Comparison of ENCODE assay signal across 19 mouse cellular contexts in genomic region chr7:126430167-126430566, GRCm38 (mm10). TPM values are rescaled to one million over a fixed set of nuclear protein-coding genes. Genes with fewer than 3 reads are reported as not detected.
A peak's percentile ranks its signal among the peaks of the same experiment; 100 is the strongest.
DNase-seq lines count a peak whose midpoint lies in the region; ATAC-seq and TF ChIP-seq lines count a peak whose summit lies in the region.
"Had no signal": no experiment of that assay in that cellular context is flagged by ENCODE, and none has a peak within 500 bp of the region (broad histone marks: within the 10 kb centered on the region; RNA-seq: fewer than 3 reads in every experiment).

No protein-coding gene starts in this region.

- TF ChIP-seq CTCF in cerebellum, adult 2 months (IDR thresholded peaks at IDR 0.05; ENCODE audit: borderline replicate concordance, insufficient read depth, low read depth, low read length): no peak
- no peak for TF ChIP-seq CTCF in liver, postnatal 0 days (IDR thresholded peaks at IDR 0.05; ENCODE audit: low read depth)

- H3K9me3 ChIP-seq in limb, embryonic 13.5 days: no peaks in the 10 kb centered on the region
- no peaks in the 10 kb centered on the region for H3K9me3 ChIP-seq in limb, embryonic 10.5 days (replicated peaks)
- no peaks in the 10 kb centered on the region for H3K9me3 ChIP-seq in embryonic facial prominence, embryonic 10.5 days
- H3K9me3 ChIP-seq in liver, postnatal 0 days (ENCODE audit: low read length): no peaks in the 10 kb centered on the region
- H3K9me3 ChIP-seq: liver, embryonic 15.5 days had no signal

- TF ChIP-seq EP300 in liver, postnatal 0 days (IDR thresholded peaks at IDR 0.05; ENCODE audit: low read depth): no peak

- H3K9ac ChIP-seq in limb, embryonic 13.5 days: peak overlapping the region; percentile 90; the same call in 1 of the 2 replicates
- H3K9ac ChIP-seq in liver, postnatal 0 days (replicated peaks): no peak overlapping the region

- peak overlapping the region; percentile 71; the same call in 1 of the 2 replicates for H3K4me2 ChIP-seq in limb, embryonic 13.5 days (replicated peaks)
- H3K4me2 ChIP-seq in liver, postnatal 0 days (ENCODE audit: low read depth, low read length): peak overlapping the region; percentile 97; the same call in 1 of the 2 replicates

- no peak for ATAC-seq in limb, embryonic 13.5 days (ENCODE audit: low FRiP score, low read depth)
- no peak for ATAC-seq in liver, postnatal 0 days
- ATAC-seq: forebrain, postnatal 0 days had no signal

- H3K4me3 ChIP-seq in cerebellum, adult 2 months (replicated peaks; ENCODE audit: insufficient read depth, low read depth, low read length): no peak overlapping the region
- H3K4me3 ChIP-seq in limb, embryonic 13.5 days: 0 out of 2 replicates have a peak overlapping the region, but pooled peaks have one; percentile 67
- H3K4me3 ChIP-seq in limb, embryonic 10.5 days: no peak overlapping the region
- H3K4me3 ChIP-seq in embryonic facial prominence, embryonic 10.5 days: peak overlapping the region; percentile 71; the same call in 1 of the 2 replicates
- no peak overlapping the region for H3K4me3 ChIP-seq in liver, postnatal 0 days (ENCODE audit: low read depth, low read length)

- TF ChIP-seq POLR2A in cerebellum, adult 2 months (IDR thresholded peaks at IDR 0.05; ENCODE audit: borderline replicate concordance, insufficient read depth, low read length): no peak

- H3K27me3 ChIP-seq in cerebellum, adult 2 months (ENCODE audit: control insufficient read depth, insufficient read depth, low read length): no peaks in the 10 kb centered on the region
- no peaks in the 10 kb centered on the region for H3K27me3 ChIP-seq in limb, embryonic 13.5 days
- no peaks in the 10 kb centered on the region for H3K27me3 ChIP-seq in limb, embryonic 10.5 days (ENCODE audit: low read depth, poor library complexity, severe bottlenecking)
- H3K27me3 ChIP-seq in embryonic facial prominence, embryonic 10.5 days (replicated peaks; ENCODE audit: low read depth, poor library complexity, severe bottlenecking): no peaks in the 10 kb centered on the region
- H3K27me3 ChIP-seq in liver, postnatal 0 days (ENCODE audit: insufficient read depth, low read length): no peaks in the 10 kb centered on the region

- peak overlapping the region; percentile 44; the same call in 1 of the 2 replicates for H3K27ac ChIP-seq in cerebellum, adult 2 months (ENCODE audit: insufficient read depth, low read length)
- H3K27ac ChIP-seq in limb, embryonic 13.5 days: no peak overlapping the region
- H3K27ac ChIP-seq in limb, embryonic 10.5 days: no peak overlapping the region
- no peak overlapping the region for H3K27ac ChIP-seq in embryonic facial prominence, embryonic 10.5 days (replicated peaks)
- no peak overlapping the region for H3K27ac ChIP-seq in liver, postnatal 0 days (ENCODE audit: low read depth)
- H3K27ac ChIP-seq: left cerebral cortex, adult 2 months; liver, embryonic 15.5 days had no signal

- H3K36me3 ChIP-seq in limb, embryonic 13.5 days: peaks cover 27% of the 10 kb centered on the region
- peaks cover 27% of the 10 kb centered on the region for H3K36me3 ChIP-seq in limb, embryonic 10.5 days
- H3K36me3 ChIP-seq in embryonic facial prominence, embryonic 10.5 days (replicated peaks): peaks cover 31% of the 10 kb centered on the region
- H3K36me3 ChIP-seq in liver, postnatal 0 days (replicated peaks; ENCODE audit: insufficient read depth, low read length): peaks cover 8% of the 10 kb centered on the region
- H3K36me3 ChIP-seq: liver, embryonic 15.5 days had no signal

- no peak for DNase-seq in cerebellum, adult 2 months
- DNase-seq in cerebellum, adult 8-10 months: no peak
- no peak for DNase-seq in limb, embryonic 10.5 days (ENCODE audit: low spot score)
- no peak for DNase-seq in embryonic facial prominence, embryonic 10.5 days (ENCODE audit: low spot score)
- DNase-seq in liver, postnatal 0 days: no peak
- no peak for DNase-seq in right cerebral cortex, adult 18-20 months
- DNase-seq in thymus, postnatal 10 days (ENCODE audit: low spot score in 2 of 2): no peak
- DNase-seq: adrenal gland, postnatal 14 days; forebrain, postnatal 0 days; gastrocnemius, postnatal 14 days; heart, postnatal 10 days; lung, postnatal 4 days; right cerebral cortex, postnatal 25 days; thymus, postnatal 4 days had no signal

- peaks cover 9% of the 10 kb centered on the region; the same call in 1 of the 2 replicates for H3K4me1 ChIP-seq in cerebellum, adult 2 months (ENCODE audit: control insufficient read depth, insufficient read depth, low read length)
- peaks cover 15% of the 10 kb centered on the region for H3K4me1 ChIP-seq in limb, embryonic 13.5 days
- H3K4me1 ChIP-seq in limb, embryonic 10.5 days: peaks cover 24% of the 10 kb centered on the region
- H3K4me1 ChIP-seq in embryonic facial prominence, embryonic 10.5 days: peaks cover 24% of the 10 kb centered on the region
- peaks cover 17% of the 10 kb centered on the region for H3K4me1 ChIP-seq in liver, postnatal 0 days (ENCODE audit: insufficient read depth)

RNA-seq across cellular contexts. Expression of gene Rabep2, which starts 1.6 kb away (rescaled TPM):
- 22.2 and 24.0 TPM in 2 replicates for polyA plus RNA-seq in cerebellum, adult 2 months (2012; rRNA removed)
- 36.6 and 37.0 TPM in 2 replicates for polyA plus RNA-seq in limb, embryonic 13.5 days (2015; fragmentation: Nextera tagmentation; extraction: Ambion mirVana)
- 30.3 and 36.9 TPM in 2 replicates for polyA plus RNA-seq in limb, embryonic 10.5 days (2016; fragmentation: Nextera tagmentation; extraction: Ambion mirVana)
- polyA plus RNA-seq in embryonic facial prominence, embryonic 10.5 days (2016; fragmentation: Nextera tagmentation; extraction: Ambion mirVana): 33.7 and 34.6 TPM in 2 replicates
- 7.1 and 7.2 TPM in 2 replicates for polyA plus RNA-seq in liver, postnatal 0 days (2015; fragmentation: Nextera tagmentation; extraction: Ambion mirVana)

RNA-seq across cellular contexts. Expression of gene Cd19, which starts 15.5 kb away (rescaled TPM):
- polyA plus RNA-seq in cerebellum, adult 2 months (2012; rRNA removed): 0.21 and 0.23 TPM in 2 replicates
- not detected in 2 replicates for polyA plus RNA-seq in limb, embryonic 13.5 days (2015; fragmentation: Nextera tagmentation; extraction: Ambion mirVana)
- not detected in 2 replicates for polyA plus RNA-seq in limb, embryonic 10.5 days (2016; fragmentation: Nextera tagmentation; extraction: Ambion mirVana)
- not detected in 2 replicates for polyA plus RNA-seq in embryonic facial prominence, embryonic 10.5 days (2016; fragmentation: Nextera tagmentation; extraction: Ambion mirVana)
- polyA plus RNA-seq in liver, postnatal 0 days (2015; fragmentation: Nextera tagmentation; extraction: Ambion mirVana): 8.7 and 9.1 TPM in 2 replicates
- polyA plus RNA-seq: forebrain, postnatal 0 days; kidney, embryonic 14.5 days; midbrain, embryonic 16.5 days had no signal

RNA-seq across cellular contexts. Expression of gene Atp2a1, which starts 32.7 kb away (rescaled TPM):
- 0.38 and 0.46 TPM in 2 replicates for polyA plus RNA-seq in cerebellum, adult 2 months (2012; rRNA removed)
- 90.2 and 93.8 TPM in 2 replicates for polyA plus RNA-seq in limb, embryonic 13.5 days (2015; fragmentation: Nextera tagmentation; extraction: Ambion mirVana)
- polyA plus RNA-seq in limb, embryonic 10.5 days (2016; fragmentation: Nextera tagmentation; extraction: Ambion mirVana): 0.59 and 5.3 TPM in 2 replicates
- 1.8 and 2.5 TPM in 2 replicates for polyA plus RNA-seq in embryonic facial prominence, embryonic 10.5 days (2016; fragmentation: Nextera tagmentation; extraction: Ambion mirVana)
- polyA plus RNA-seq in liver, postnatal 0 days (2015; fragmentation: Nextera tagmentation; extraction: Ambion mirVana): 2.2 and 34.1 TPM in 2 replicates

RNA-seq across cellular contexts. Expression of gene Nfatc2ip, which starts 33.6 kb away (rescaled TPM):
- 6.3 and 6.4 TPM in 2 replicates for polyA plus RNA-seq in cerebellum, adult 2 months (2012; rRNA removed)
- 2.3 and 2.4 TPM in 2 replicates for polyA plus RNA-seq in limb, embryonic 13.5 days (2015; fragmentation: Nextera tagmentation; extraction: Ambion mirVana)
- polyA plus RNA-seq in limb, embryonic 10.5 days (2016; fragmentation: Nextera tagmentation; extraction: Ambion mirVana): 2.6 and 2.9 TPM in 2 replicates
- 2.5 and 2.9 TPM in 2 replicates for polyA plus RNA-seq in embryonic facial prominence, embryonic 10.5 days (2016; fragmentation: Nextera tagmentation; extraction: Ambion mirVana)
- polyA plus RNA-seq in liver, postnatal 0 days (2015; fragmentation: Nextera tagmentation; extraction: Ambion mirVana): 1.4 and 1.5 TPM in 2 replicates

RNA-seq across cellular contexts. Expression of gene Sh2b1, which starts 45.1 kb away (rescaled TPM):
- 69.0 and 69.5 TPM in 2 replicates for polyA plus RNA-seq in cerebellum, adult 2 months (2012; rRNA removed)
- 56.6 and 61.4 TPM in 2 replicates for polyA plus RNA-seq in limb, embryonic 13.5 days (2015; fragmentation: Nextera tagmentation; extraction: Ambion mirVana)
- 55.1 and 62.5 TPM in 2 replicates for polyA plus RNA-seq in limb, embryonic 10.5 days (2016; fragmentation: Nextera tagmentation; extraction: Ambion mirVana)
- 53.3 and 54.0 TPM in 2 replicates for polyA plus RNA-seq in embryonic facial prominence, embryonic 10.5 days (2016; fragmentation: Nextera tagmentation; extraction: Ambion mirVana)
- polyA plus RNA-seq in liver, postnatal 0 days (2015; fragmentation: Nextera tagmentation; extraction: Ambion mirVana): 13.5 and 13.7 TPM in 2 replicates

Comparison
In these comparisons a context has a peak if more than half of its experiments do, and no peak if none do; other contexts are left out.
1. H3K4me3 ChIP-seq: peak in limb, embryonic 13.5 days (single experiment) and embryonic facial prominence, embryonic 10.5 days (single experiment); none in cerebellum, adult 2 months (single experiment), limb, embryonic 10.5 days (single experiment) and liver, postnatal 0 days (single experiment).